In genomic region chr11:84181286-84181685, GRCm38 (mm10) we compare ENCODE assay signal across 9 mouse cellular contexts. TPM values are rescaled to one million over a fixed set of nuclear protein-coding genes. Genes with fewer than 3 reads are reported as not detected.
A peak's percentile ranks its signal among the peaks of the same experiment; 100 is the strongest.
DNase-seq lines count a peak whose midpoint lies in the region; ATAC-seq and TF ChIP-seq lines count a peak whose summit lies in the region.
"Had no signal": no experiment of that assay in that cellular context is flagged by ENCODE, and none has a peak within 500 bp of the region (broad histone marks: within the 10 kb centered on the region; RNA-seq: fewer than 3 reads in every experiment).

No protein-coding gene starts in this region.

- WGBS in kidney, embryonic 14.5 days, result 72% methylated on average over 2 of the region's 2 CpGs
- 60% methylated on average over 2 of the region's 2 CpGs for WGBS in embryonic facial prominence, embryonic 13.5 days
- WGBS in intestine, embryonic 16.5 days, result 66% methylated on average over 2 of the region's 2 CpGs
- 45% methylated on average over 2 of the region's 2 CpGs for WGBS in midbrain, postnatal 0 days

- H3K4me2 ChIP-seq in kidney, embryonic 14.5 days (replicated peaks; ENCODE audit: low read depth, low read length), result peak overlapping the region; percentile 60
- H3K4me2 ChIP-seq in embryonic facial prominence, embryonic 13.5 days, result peak overlapping the region; percentile 75
- H3K4me2 ChIP-seq in intestine, embryonic 16.5 days (ENCODE audit: low read depth, low read length), result peak overlapping the region; percentile 82
- H3K4me2 ChIP-seq in midbrain, postnatal 0 days (ENCODE audit: low read depth, low read length, poor library complexity, severe bottlenecking), result peak overlapping the region; percentile 77

- DNase-seq in kidney, postnatal 4 days, result no peak
- DNase-seq in midbrain, postnatal 0 days (ENCODE audit: low spot score), result no peak
- DNase-seq in right cerebral cortex, adult 2 months (ENCODE audit: low spot score in 2 of 2), result no peak
- DNase-seq in thymus, postnatal 36 days, result no peak
- DNase-seq in cerebellum, postnatal 25 days, result no peak

- no peaks in the 10 kb centered on the region for H3K9me3 ChIP-seq in kidney, embryonic 14.5 days (ENCODE audit: control insufficient read depth, low read length)
- no peaks in the 10 kb centered on the region for H3K9me3 ChIP-seq in embryonic facial prominence, embryonic 13.5 days
- H3K9me3 ChIP-seq in intestine, embryonic 16.5 days (ENCODE audit: control insufficient read depth, low read length), result no peaks in the 10 kb centered on the region
- no peaks in the 10 kb centered on the region for H3K9me3 ChIP-seq in midbrain, postnatal 0 days (ENCODE audit: low read length)

- no peak overlapping the region for H3K4me3 ChIP-seq in kidney, embryonic 14.5 days (ENCODE audit: low read length)
- peak overlapping the region; percentile 84 for H3K4me3 ChIP-seq in embryonic facial prominence, embryonic 13.5 days
- H3K4me3 ChIP-seq in intestine, embryonic 16.5 days (ENCODE audit: low read length), result peak overlapping the region; percentile 96
- peak overlapping the region; percentile 87 for H3K4me3 ChIP-seq in midbrain, postnatal 0 days (ENCODE audit: low read depth, low read length)

- peaks cover 14% of the 10 kb centered on the region for H3K4me1 ChIP-seq in kidney, embryonic 14.5 days (ENCODE audit: control insufficient read depth, insufficient read depth, low read length)
- peaks cover 24% of the 10 kb centered on the region for H3K4me1 ChIP-seq in embryonic facial prominence, embryonic 13.5 days
- H3K4me1 ChIP-seq in intestine, embryonic 16.5 days (ENCODE audit: control insufficient read depth, insufficient read depth, low read length), result peaks cover 11% of the 10 kb centered on the region
- H3K4me1 ChIP-seq in midbrain, postnatal 0 days (ENCODE audit: insufficient read depth, low read length), result peaks cover 3% of the 10 kb centered on the region; the same call in 1 of the 2 replicates

- H3K36me3 ChIP-seq in kidney, embryonic 14.5 days (ENCODE audit: control insufficient read depth, insufficient read depth, low read length), result no peaks in the 10 kb centered on the region
- H3K36me3 ChIP-seq in embryonic facial prominence, embryonic 13.5 days, result no peaks in the 10 kb centered on the region
- H3K36me3 ChIP-seq in intestine, embryonic 16.5 days (ENCODE audit: control insufficient read depth, insufficient read depth, low read length), result no peaks in the 10 kb centered on the region
- H3K36me3 ChIP-seq in midbrain, postnatal 0 days (ENCODE audit: insufficient read depth, low read length), result no peaks in the 10 kb centered on the region

- H3K9ac ChIP-seq in kidney, embryonic 14.5 days (ENCODE audit: low read depth, low read length), result 0 out of 2 replicates have a peak overlapping the region, but pooled peaks have one; percentile 70
- H3K9ac ChIP-seq in embryonic facial prominence, embryonic 13.5 days, result 0 out of 2 replicates have a peak overlapping the region, but pooled peaks have one; percentile 61
- peak overlapping the region; percentile 90; the same call in 1 of the 2 replicates for H3K9ac ChIP-seq in intestine, embryonic 16.5 days (ENCODE audit: low read depth, low read length)
- H3K9ac ChIP-seq in midbrain, postnatal 0 days (replicated peaks; ENCODE audit: low read length, poor library complexity, severe bottlenecking), result no peak overlapping the region

- ATAC-seq in kidney, embryonic 14.5 days (ENCODE audit: low FRiP score, low TSS enrichment), result no peak
- no peak for ATAC-seq in embryonic facial prominence, embryonic 13.5 days (ENCODE audit: insufficient number of reproducible peaks, insufficient read depth, low FRiP score, low TSS enrichment, low read depth)
- no peak for ATAC-seq in intestine, embryonic 16.5 days
- no peak for ATAC-seq in midbrain, postnatal 0 days (ENCODE audit: low FRiP score)

- no peaks in the 10 kb centered on the region for H3K27me3 ChIP-seq in kidney, embryonic 14.5 days (ENCODE audit: control insufficient read depth, insufficient read depth, low read length)
- no peaks in the 10 kb centered on the region for H3K27me3 ChIP-seq in embryonic facial prominence, embryonic 13.5 days
- H3K27me3 ChIP-seq in intestine, embryonic 16.5 days (replicated peaks; ENCODE audit: control insufficient read depth, insufficient read depth, low read length), result no peaks in the 10 kb centered on the region
- H3K27me3 ChIP-seq in midbrain, postnatal 0 days (ENCODE audit: insufficient read depth, low read length), result no peaks in the 10 kb centered on the region

- no peak for TF ChIP-seq CTCF in midbrain, postnatal 0 days (IDR thresholded peaks at IDR 0.05)

- H3K27ac ChIP-seq in kidney, embryonic 14.5 days (ENCODE audit: low read depth, low read length), result no peak overlapping the region
- peak overlapping the region; percentile 92; the same call in 1 of the 2 replicates for H3K27ac ChIP-seq in embryonic facial prominence, embryonic 13.5 days
- no peak overlapping the region for H3K27ac ChIP-seq in intestine, embryonic 16.5 days (ENCODE audit: low read length)
- no peak overlapping the region for H3K27ac ChIP-seq in midbrain, postnatal 0 days (ENCODE audit: low read depth, low read length)

RNA-seq across cellular contexts. Expression of gene Gm11437, which starts 14.0 kb away (rescaled TPM):
- polyA plus RNA-seq in kidney, embryonic 14.5 days (2014; fragmentation: Nextera tagmentation; extraction: Ambion mirVana), result not detected in 2 replicates
- not detected in 2 replicates for polyA plus RNA-seq in embryonic facial prominence, embryonic 13.5 days (2015; fragmentation: Nextera tagmentation; extraction: Ambion mirVana)
- 0.17 TPM in 1 of 2 replicates, not detected in the other for polyA plus RNA-seq in intestine, embryonic 16.5 days (2015; fragmentation: Nextera tagmentation; extraction: Ambion mirVana)
- not detected in 2 replicates for total RNA-seq in midbrain, postnatal 0 days (2014; rRNA removed)
- 0.16 TPM in 1 of 2 replicates, not detected in the other for polyA plus RNA-seq in midbrain, postnatal 0 days (2015; fragmentation: Nextera tagmentation; extraction: Ambion mirVana)
- total RNA-seq: left cerebral cortex, adult 18-20 months had no signal

RNA-seq across cellular contexts. Expression of gene Acaca, which starts 51.8 kb away (rescaled TPM):
- 11.9 and 18.1 TPM in 2 replicates for polyA plus RNA-seq in kidney, embryonic 14.5 days (2014; fragmentation: Nextera tagmentation; extraction: Ambion mirVana)
- 18.8 and 19.1 TPM in 2 replicates for polyA plus RNA-seq in embryonic facial prominence, embryonic 13.5 days (2015; fragmentation: Nextera tagmentation; extraction: Ambion mirVana)
- 8.3 and 8.5 TPM in 2 replicates for polyA plus RNA-seq in intestine, embryonic 16.5 days (2015; fragmentation: Nextera tagmentation; extraction: Ambion mirVana)
- 123 and 139 TPM in 2 replicates for total RNA-seq in midbrain, postnatal 0 days (2014; rRNA removed)
- polyA plus RNA-seq in midbrain, postnatal 0 days (2015; fragmentation: Nextera tagmentation; extraction: Ambion mirVana), result 17.2 and 19.3 TPM in 2 replicates

RNA-seq across cellular contexts. Expression of gene Tada2a, which starts 51.9 kb away (rescaled TPM):
- 31.1 and 35.7 TPM in 2 replicates for polyA plus RNA-seq in kidney, embryonic 14.5 days (2014; fragmentation: Nextera tagmentation; extraction: Ambion mirVana)
- 42.6 and 45.6 TPM in 2 replicates for polyA plus RNA-seq in embryonic facial prominence, embryonic 13.5 days (2015; fragmentation: Nextera tagmentation; extraction: Ambion mirVana)
- 20.9 and 23.2 TPM in 2 replicates for polyA plus RNA-seq in intestine, embryonic 16.5 days (2015; fragmentation: Nextera tagmentation; extraction: Ambion mirVana)
- 20.3 and 21.4 TPM in 2 replicates for total RNA-seq in midbrain, postnatal 0 days (2014; rRNA removed)
- 25.8 and 25.9 TPM in 2 replicates for polyA plus RNA-seq in midbrain, postnatal 0 days (2015; fragmentation: Nextera tagmentation; extraction: Ambion mirVana)
